Mouse (Mus musculus) urinary bladder, adult 18-20 months (tissue): ENCODE measurements around the gene Cox4i2.
A peak's percentile ranks its signal among the peaks of the same experiment; 100 is the strongest.

ENCODE experiments used
- DNase-seq, 2 experiments: peaks; one replicate each; pipeline ENCODE4 v3.0.0; 2022; ENCODE audit warnings: low spot score in 2 of 2, mixed read lengths in 2 of 2

Gene Cox4i2

DNA sequence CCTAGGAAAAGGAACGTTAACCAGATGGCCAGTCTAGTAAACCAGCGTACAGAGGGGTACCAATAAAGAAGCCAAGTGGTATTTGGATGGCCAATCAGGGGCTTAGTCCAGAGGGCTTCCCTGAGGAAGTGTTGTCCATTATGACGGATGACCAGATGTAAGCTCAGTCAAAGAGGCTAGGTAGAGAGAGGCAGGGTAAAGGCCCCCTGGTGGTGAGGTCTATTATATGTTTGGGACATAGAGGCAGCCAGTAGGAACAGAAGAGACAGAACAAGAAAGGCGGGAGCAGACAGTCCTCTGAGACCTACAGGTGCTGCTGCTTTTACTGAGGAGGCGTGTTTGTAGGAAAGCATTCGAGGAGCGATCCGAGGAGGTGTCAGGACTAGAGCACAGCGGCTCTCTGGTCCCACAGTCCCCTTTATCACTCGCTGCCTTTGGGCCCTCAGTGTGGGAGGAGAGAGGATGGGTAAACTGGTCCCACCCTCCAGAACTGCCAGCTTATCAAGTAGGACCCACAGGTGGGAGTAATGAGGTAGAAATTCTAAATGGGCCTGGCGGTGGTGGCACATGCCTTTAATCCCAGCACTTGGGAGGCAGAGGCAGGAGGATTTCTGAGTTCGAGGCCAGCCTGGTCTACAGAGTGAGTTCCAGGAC lies 13.8 kb downstream of the Cox4i2 start:
- DNase-seq: peak; percentile 13 to 55

DNA sequence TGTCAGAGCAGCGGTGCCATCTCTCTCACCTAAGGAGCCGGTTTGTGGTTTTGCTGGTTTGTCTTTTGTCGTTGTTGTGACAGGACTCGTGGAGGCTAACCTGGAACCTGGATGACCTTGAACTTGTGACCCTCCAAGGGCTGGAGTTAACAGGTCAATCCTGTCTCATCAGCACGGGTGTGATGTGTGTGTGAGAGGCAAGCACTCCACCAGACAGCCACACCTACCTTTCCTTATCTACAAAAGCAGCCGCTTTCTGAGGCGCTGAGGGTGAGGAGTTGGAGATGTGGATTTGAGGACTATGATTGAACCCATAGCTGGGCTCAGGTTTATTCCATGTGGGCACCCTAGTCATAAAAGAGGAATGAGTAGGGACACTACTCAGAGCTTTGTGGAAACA lies 15.7 kb downstream of the Cox4i2 start:
- no peak for DNase-seq

GRCm38 (mm10) chr2:152771571-152771970 lies 17.6 kb downstream of the Cox4i2 start:
- DNase-seq: no peak

GRCm38 (mm10) chr2:152772231-152772630 lies 18.3 kb downstream of the Cox4i2 start:
- no peak for DNase-seq

- DNase-seq: no peak
Measured at GRCm38 (mm10) chr2:152775357-152775756, 21.4 kb downstream of the Cox4i2 start.

GRCm38 (mm10) chr2:152776019-152776418 lies 22.0 kb downstream of the Cox4i2 start:
- DNase-seq: no peak

GRCm38 (mm10) chr2:152776435-152776834 lies 22.5 kb downstream of the Cox4i2 start:
- no peak for DNase-seq

GRCm38 (mm10) chr2:152777081-152777480 lies 23.1 kb downstream of the Cox4i2 start:
- DNase-seq: no peak

GRCm38 (mm10) chr2:152780466-152780865 lies 26.5 kb downstream of the Cox4i2 start:
- DNase-seq: no peak

DNA sequence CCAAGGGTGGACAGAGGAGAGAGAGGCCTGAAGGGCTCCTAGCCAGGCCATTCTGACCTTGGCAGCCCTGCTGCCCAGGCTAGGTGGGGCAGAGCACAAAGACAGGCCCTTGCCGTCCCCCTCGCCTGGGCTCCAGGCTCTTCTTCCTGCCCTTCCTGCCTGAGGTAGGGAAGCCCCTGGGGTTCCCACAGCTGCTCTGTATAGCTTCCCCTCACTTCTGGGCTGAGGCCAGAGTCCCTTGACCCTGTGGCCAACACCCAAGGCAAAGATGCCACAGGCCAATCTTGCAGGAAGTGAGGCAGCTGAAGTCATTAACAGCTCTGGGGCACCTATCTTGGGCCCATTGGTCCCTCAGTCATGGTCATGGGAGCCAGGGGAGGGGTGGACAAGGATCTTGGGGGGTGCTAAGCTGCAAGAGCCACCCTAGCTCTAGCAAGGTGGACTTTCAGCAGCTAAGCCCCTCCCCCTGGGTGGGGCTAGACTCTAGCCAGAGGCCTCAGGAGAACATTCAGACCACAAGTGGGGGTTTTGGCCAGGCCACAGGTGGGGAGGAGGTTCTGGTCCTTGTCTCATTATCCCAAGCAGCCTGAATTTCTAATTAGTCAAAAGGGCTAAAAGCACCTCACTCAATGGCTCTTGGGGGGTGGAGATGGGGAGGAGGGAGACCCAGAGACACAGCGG lies 27.2 kb downstream of the Cox4i2 start:
- no peak for DNase-seq

GRCm38 (mm10) chr2:152782656-152783055 lies 28.7 kb downstream of the Cox4i2 start:
- DNase-seq: no peak

DNA sequence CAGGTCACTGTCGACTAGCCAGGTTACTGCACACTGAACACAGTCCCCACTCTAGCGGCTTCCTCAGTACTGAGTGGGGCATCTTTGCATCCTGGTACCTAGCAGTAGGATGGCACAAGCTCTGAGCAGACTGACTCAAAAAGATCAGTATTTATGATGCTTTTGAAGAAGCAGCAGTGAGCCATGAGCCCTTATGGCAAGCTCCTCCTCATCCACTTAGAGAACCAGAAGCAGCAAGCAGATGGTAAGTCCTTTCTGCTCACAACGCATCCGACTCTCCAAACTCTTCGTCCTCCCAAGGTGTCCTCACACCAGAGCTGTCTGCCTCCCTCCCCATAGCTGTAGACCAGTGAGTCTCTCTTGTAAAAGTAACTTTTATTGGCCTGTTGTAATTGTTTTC lies 29.3 kb downstream of the Cox4i2 start:
- no peak for DNase-seq

GRCm38 (mm10) chr2:152784640-152785039 lies 30.7 kb downstream of the Cox4i2 start:
- no peak for DNase-seq

DNA sequence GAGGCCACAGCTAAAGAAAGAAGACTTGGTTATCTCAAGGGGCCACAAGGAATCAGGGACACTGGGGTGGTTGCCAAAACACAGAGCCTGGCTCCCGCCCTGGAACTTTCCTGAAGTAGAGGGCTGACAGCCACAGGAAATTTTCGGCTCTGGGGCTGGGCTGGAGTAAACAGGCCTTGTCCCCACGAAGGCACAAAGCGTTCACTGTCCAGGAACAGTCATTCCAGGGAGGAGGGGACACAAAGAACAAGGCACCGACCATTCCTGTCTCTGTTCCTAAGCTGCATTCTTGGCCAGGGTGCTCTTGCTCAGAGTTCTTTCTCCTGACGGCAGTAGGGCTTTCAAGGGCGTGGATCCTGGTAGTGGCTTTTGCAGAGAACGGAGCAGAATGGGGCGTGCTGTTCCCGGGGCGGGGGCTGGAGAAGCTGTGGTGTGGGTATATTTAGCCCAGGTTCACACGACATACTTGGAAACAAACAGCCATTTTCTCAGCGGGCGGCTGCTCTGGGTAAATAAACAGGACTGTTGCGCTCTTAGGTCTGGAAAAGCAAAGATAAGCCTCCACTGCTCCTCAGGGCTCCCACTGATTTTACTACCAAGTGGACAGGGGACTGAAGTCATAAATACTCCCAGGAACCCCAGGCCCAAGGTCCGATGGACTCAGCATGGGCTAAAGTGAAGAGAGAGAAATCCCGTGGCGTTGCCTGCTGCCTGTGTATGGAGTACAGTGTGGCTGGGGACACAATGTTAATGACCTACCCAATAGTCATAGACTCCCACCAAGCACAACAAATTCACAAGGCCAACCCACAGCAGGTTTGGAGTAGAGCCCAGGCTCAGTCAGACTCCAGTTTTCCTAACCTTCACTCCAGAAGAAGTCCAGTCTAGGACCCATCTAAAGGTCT lies 31.7 kb downstream of the Cox4i2 start:
- peak; percentile 31 to 61 for DNase-seq

DNA sequence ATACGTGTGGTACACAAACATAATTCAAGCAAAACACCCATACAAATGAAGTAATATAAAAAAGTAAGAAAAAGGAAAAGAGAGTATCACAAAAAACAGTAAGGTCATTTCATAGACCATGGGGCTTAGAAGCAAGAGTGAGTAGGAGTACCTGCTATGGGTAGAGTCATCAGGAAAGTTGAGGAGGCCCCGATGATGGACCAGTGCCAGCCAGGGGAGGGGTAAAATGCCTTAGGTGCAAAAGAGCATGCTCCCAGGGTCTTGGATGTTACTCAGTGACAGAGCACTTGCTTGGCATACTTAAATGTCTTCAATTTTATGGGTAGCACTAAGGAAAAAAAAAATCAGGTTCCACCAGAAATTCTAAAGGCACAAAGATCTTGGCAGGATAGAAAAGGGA lies 33.2 kb downstream of the Cox4i2 start:
- no peak for DNase-seq

- no peak for DNase-seq
Measured at GRCm38 (mm10) chr2:152787543-152787942, 33.6 kb downstream of the Cox4i2 start.

DNA sequence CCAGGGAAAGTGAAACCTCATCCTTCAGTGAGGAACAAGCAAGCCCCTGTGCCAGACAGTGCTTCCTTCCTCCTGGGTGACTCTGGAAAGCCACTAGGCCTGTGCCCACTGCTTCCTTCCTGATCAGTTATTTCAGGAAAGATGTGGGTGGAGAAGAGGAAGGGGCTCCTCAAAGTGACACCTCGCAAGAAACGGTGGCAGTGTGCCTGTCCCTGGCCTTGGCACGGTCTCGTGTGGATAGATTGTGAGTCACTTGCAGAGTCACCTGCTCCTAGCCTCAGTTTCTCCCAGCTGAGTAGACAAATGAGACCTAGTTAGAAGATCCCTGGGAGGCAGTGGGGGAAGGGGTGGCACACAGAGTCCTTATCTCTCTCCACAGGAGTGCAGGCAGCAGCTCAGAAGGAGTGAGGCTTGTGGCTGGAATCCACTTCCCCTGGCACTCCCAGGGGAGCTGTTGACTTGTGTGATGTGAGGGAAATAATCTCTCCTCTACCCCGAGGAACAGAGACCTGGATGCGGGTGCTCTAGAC lies 35.0 kb downstream of the Cox4i2 start:
- no peak for DNase-seq

DNA sequence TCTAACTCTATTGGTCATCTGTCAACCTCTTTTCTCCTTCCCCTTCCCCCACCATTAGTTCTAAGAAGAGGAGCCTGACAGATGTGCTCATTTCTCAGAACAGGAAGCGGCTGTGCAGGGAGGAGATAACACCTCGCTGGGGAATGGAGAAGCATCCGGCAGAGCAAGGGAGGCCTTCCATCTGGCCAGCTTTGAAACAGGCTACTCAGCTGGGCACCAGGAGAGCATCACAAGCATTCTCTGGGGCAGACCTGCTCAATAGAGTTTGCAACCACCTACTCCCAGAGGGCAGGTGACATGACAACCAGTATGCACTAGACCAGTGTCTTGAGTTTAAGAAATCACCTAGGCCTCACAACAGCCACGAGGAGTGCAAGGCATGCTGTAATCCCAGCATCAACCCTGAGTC lies 35.6 kb downstream of the Cox4i2 start:
- DNase-seq: no peak

DNA sequence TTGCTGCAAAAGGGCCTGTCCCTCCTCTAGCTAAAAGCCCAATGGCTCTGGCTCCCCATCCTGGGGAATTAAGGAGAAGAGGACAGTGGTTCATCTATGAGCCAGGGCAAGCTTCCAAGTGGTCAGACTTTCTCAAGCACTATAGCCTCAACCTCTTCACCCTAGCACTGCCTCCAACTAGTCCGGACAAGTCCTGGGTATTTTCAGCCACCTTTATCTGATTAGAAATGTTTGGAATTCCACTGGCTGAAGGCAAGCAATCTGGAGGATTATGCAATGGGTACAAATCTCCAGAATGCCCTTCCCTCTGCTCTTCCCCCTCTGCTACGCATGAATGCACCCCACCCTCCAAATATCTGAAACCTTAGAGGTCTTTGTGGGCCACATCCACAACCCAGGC lies 38.5 kb downstream of the Cox4i2 start:
- DNase-seq: peak in 1 of 2 experiments; percentile 48

GRCm38 (mm10) chr2:152793381-152793780 lies 39.4 kb downstream of the Cox4i2 start:
- no peak for DNase-seq

DNA sequence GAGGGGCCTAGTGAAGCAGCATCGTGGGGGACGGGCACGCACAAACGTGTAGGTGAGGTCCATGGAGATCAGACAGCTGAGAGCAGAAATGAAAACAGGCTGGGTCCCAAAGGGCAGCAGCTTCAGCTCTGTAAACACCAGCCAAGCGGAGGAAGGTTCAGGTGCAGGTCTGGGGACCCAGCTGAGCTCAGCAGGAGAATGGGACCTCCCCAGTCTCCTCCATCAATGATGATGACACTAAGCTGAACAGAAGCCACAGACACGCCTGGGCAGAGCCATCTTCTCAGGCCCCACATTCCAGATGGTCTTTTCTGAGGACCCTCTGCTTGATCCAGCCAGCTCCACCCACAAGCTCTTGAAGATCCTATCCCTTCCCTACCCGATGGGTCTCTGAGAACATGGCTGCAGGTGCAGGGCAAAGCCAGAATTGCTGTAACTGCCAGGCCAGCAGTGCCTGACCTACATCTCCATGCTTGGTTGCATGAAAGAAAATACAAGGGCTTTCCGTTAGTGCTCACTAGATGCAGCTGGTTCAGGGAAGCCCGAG lies 40.4 kb downstream of the Cox4i2 start:
- no peak for DNase-seq

DNA sequence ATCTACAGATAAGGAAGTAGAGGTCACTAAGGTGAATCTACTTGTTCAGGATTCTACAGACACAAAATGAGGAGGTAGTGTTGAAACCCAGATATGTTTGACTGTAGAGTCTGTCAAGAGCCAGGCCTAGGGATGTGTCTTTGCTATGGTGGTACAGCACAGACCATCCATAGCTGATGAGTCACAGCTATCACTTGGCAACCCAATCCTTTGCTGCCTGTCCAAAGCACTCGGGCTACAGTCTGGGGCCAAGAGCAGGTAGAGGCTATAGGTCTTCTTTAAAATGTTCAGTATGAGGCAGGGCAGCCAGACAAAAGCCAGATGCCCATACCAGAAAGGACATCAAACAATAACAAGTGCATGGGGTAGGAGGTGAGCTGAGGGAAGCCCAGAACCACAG lies 43.6 kb downstream of the Cox4i2 start:
- DNase-seq: no peak
